Mouse (Mus musculus) heart, adult 2 months (tissue): Measurements from ENCODE around the gene Emc1. TPM values are rescaled to one million over a fixed set of nuclear protein-coding genes. Genes with fewer than 3 reads are reported as not detected.
A peak's percentile ranks its signal among the peaks of the same experiment; 100 is the strongest.

Source experiments
- DNase-seq, 2 experiments: peaks; one replicate each; pipeline ENCODE4 v3.0.0; 2021
- H3K27ac ChIP-seq: fragments of 200-600 bp; 2 replicates; pipeline ENCODE4 v1.8.1; 2022
- H3K27me3 ChIP-seq: fragments of 200-500 bp; 2 replicates; pipeline ENCODE4 v1.6.1; 2012; ENCODE audit warnings: mild to moderate bottlenecking, low read length, inconsistent platforms, mixed read lengths; ENCODE audit not compliant: control insufficient read depth, insufficient read depth
- H3K36me3 ChIP-seq: fragments of 200-500 bp; 2 replicates; pipeline ENCODE4 v1.6.1; 2012; ENCODE audit warnings: low read length, inconsistent platforms; ENCODE audit not compliant: control insufficient read depth, insufficient read depth
- H3K4me1 ChIP-seq: fragments of 200-500 bp; 2 replicates; pipeline ENCODE4 v1.6.1; 2011; ENCODE audit warnings: low read length; ENCODE audit not compliant: control insufficient read depth, insufficient read depth
- H3K4me3 ChIP-seq: fragments of 200-600 bp; 2 replicates; pipeline ENCODE4 v1.8.1; 2022
- H3K79me2 ChIP-seq: fragments of 200-500 bp; replicated peaks from 2 replicates; pipeline ENCODE4 v1.6.1; 2012; ENCODE audit warnings: mild to moderate bottlenecking, inconsistent platforms, low read length, moderate library complexity, mixed read lengths; ENCODE audit not compliant: control insufficient read depth, insufficient read depth
- H3K9ac ChIP-seq: fragments of 200-500 bp; 2 replicates; pipeline ENCODE4 v1.6.1; 2012; ENCODE audit warnings: low read depth, mild to moderate bottlenecking, control low read depth, inconsistent platforms, low read length, mixed read lengths
- CTCF ChIP-seq: fragments of 200-600 bp; IDR thresholded peaks from 2 replicates; pipeline ENCODE4 v1.8.1; 2022; ENCODE audit warnings: antibody characterized with exemption, mild to moderate bottlenecking, moderate library complexity
- EP300 ChIP-seq: fragments of 200-500 bp; IDR thresholded peaks from 2 replicates; pipeline ENCODE4 v1.6.1; 2011; ENCODE audit warnings: low read depth, low read length, control low read depth; ENCODE audit not compliant: insufficient read depth
- POLR2A ChIP-seq: fragments of 200-500 bp; IDR thresholded peaks from 2 replicates; pipeline ENCODE4 v1.6.1; 2011; ENCODE audit warnings: mild to moderate bottlenecking, low read depth, low read length, control low read depth; ENCODE audit not compliant: insufficient read depth
- WGBS: fragments of 180-500 bp; shearing (Covaris S2); methylation state at CpG from one replicate; pipeline ENCODE4 v1.1.7; 2018; 5-methylcytosine and 5-hydroxymethylcytosine counted together
- intact Hi-C: fragments of 180-260 bp; cut with DNase I; formaldehyde crosslinking; loops from one replicate; pipeline ENCODE4 v1.15.1; 2025
- polyA plus RNA-seq: library from polyadenylated mRNA; depleted of rRNA; stranded (reverse); fragments of >200 nt; gene quantifications from 2 replicates; pipeline ENCODE4 v1.2.3, GENCODE M21; 2012
- total RNA-seq, 2 experiments: library from RNA; stranded (reverse); gene quantifications; 2 replicates each; pipeline ENCODE4 v1.2.3; 2021

Emc1 gene
- total and polyA plus RNA-seq, 3 experiments: 45.5 to 47.5 (median 47.4) TPM

DNA sequence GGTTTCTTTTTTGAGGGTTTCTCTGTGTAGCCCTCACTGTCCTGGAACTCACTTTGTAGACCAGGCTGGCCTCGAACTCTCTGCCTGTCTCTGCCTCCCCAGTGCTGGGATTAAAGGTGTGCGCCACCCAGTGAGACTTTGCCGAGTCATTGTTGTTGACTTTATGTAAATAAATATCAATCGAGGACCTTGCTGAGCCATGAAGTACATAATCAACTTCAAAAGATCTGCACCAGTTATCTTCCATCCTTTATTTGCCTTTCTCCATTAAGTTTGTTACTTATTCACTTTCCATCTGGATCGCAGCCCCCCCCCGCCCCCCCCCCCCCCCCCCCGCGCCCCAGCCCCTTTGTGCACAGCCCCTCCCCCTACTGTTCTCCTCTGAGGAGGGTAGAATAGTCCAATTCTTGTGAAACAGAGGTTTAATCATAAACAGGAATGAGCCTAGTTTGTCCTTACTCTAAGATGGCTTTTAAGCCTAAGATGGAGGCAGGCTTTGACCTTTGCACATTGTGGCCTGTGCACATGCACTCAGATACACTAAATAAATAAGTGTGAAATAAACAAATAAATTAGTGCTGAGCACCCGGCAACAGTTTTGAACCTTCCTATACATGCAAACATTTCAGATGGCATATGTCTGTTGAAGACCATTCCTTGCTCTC lies 17.6 kb upstream of the Emc1 start:
- Histone ChIP-seq H3K27ac (no peak overlapping the region), H3K4me3 (no peak overlapping the region), H3K27me3 (no peaks in the 10 kb centered on the region), H3K79me2 (no peaks in the 10 kb centered on the region), H3K4me1 (no peaks in the 10 kb centered on the region), H3K9ac (no peak overlapping the region), H3K36me3 (no peaks in the 10 kb centered on the region)
- intact Hi-C loops: loop anchor here (5.0 kb wide), 1 partner anchor 47 kb away; no protein-coding TSS in a partner anchor
- 62% methylated on average over 8 of the region's 9 CpGs for WGBS
- TF ChIP-seq EP300: no peak
- no peak for TF ChIP-seq POLR2A
- TF ChIP-seq CTCF: no peak
- DNase-seq: no peak

DNA sequence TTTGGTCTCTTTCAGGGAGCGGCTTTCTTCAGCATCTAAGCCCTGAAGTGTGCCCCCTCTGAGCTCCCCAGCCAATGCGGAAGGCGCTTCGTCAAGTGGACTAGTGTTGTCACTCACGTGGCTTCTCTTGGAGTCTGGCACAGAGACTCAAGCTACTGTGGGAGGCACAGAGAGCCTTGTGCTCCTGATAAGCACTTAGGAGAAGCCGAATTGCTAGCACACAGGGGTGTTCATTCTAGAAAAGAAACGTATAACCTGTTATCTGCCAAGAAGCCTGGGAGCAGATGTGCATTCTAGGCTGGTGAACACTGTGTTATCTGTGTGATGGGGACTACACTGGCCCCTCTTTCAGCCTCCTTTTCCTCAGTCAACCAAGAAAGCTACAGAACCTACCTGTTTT lies 16.9 kb upstream of the Emc1 start:
- no peak overlapping the region for H3K9ac ChIP-seq
- intact Hi-C loops: loop anchor here (5.0 kb wide), 1 partner anchor 48 kb away; no protein-coding TSS in a partner anchor
- TF ChIP-seq CTCF (no peak), POLR2A (no peak), EP300 (no peak)
- no peaks in the 10 kb centered on the region for H3K27me3 ChIP-seq
- H3K36me3 ChIP-seq: no peaks in the 10 kb centered on the region
- no peak overlapping the region for H3K4me3 ChIP-seq
- H3K27ac ChIP-seq: no peak overlapping the region
- H3K4me1 ChIP-seq: no peaks in the 10 kb centered on the region
- no peaks in the 10 kb centered on the region for H3K79me2 ChIP-seq
- WGBS: 35% methylated on average over 7 of the region's 7 CpGs
- no peak for DNase-seq

- peak; percentile 79 to 84 for DNase-seq
- Histone ChIP-seq H3K4me1 (no peaks in the 10 kb centered on the region), H3K9ac (peak overlapping the region; percentile 37), H3K79me2 (no peaks in the 10 kb centered on the region), H3K27me3 (no peaks in the 10 kb centered on the region), H3K4me3 (no peak overlapping the region; the same call in 1 of the 2 replicates), H3K36me3 (no peaks in the 10 kb centered on the region), H3K27ac (no peak overlapping the region)
- intact Hi-C loops: loop anchor here (1.0 to 5.0 kb wide), 2 partner anchors 50 to 251 kb away; no protein-coding TSS in a partner anchor
- TF ChIP-seq POLR2A: no peak
- TF ChIP-seq EP300: 0 out of 2 replicates have a peak, but pooled peaks have one; percentile 45
- peak; percentile 84 for TF ChIP-seq CTCF
- 12% methylated on average over 24 of the region's 24 CpGs for WGBS
These were observed 15.4 kb upstream of the Emc1 start for GRCm38 (mm10) chr4:139336822-139337483.

GRCm38 (mm10) chr4:139338145-139338544 lies 14.2 kb upstream of the Emc1 start:
- no peak for TF ChIP-seq POLR2A
- TF ChIP-seq EP300: no peak
- TF ChIP-seq CTCF: no peak
- H3K27ac ChIP-seq: no peak overlapping the region
- intact Hi-C loops: loop anchor here (5.0 kb wide), 1 partner anchor 51 kb away; no protein-coding TSS in a partner anchor
- H3K9ac ChIP-seq: no peak overlapping the region
- no peaks in the 10 kb centered on the region for H3K27me3 ChIP-seq
- WGBS: 45% methylated on average over 33 of the region's 33 CpGs
- no peak overlapping the region for H3K4me3 ChIP-seq
- no peaks in the 10 kb centered on the region for H3K79me2 ChIP-seq
- no peaks in the 10 kb centered on the region for H3K36me3 ChIP-seq
- no peaks in the 10 kb centered on the region for H3K4me1 ChIP-seq
- DNase-seq: no peak

- WGBS: 68% methylated on average over 4 of the region's 4 CpGs
- no peaks in the 10 kb centered on the region for H3K36me3 ChIP-seq
- H3K27ac ChIP-seq: no peak overlapping the region
- H3K27me3 ChIP-seq: no peaks in the 10 kb centered on the region
- H3K4me3 ChIP-seq: no peak overlapping the region
- intact Hi-C loops: no loop called here
- H3K4me1 ChIP-seq: no peaks in the 10 kb centered on the region
- H3K79me2 ChIP-seq: no peaks in the 10 kb centered on the region
- no peak overlapping the region for H3K9ac ChIP-seq
- no peak for TF ChIP-seq EP300
- TF ChIP-seq POLR2A: no peak
- no peak for TF ChIP-seq CTCF
- no peak for DNase-seq
These were observed 11.6 kb upstream of the Emc1 start for GRCm38 (mm10) chr4:139340835-139341234.
